Mouse (Mus musculus) midbrain, embryonic 12.5 days (tissue): Measurements from ENCODE around the gene Cbs. TPM values are rescaled to one million over a fixed set of nuclear protein-coding genes. Genes with fewer than 3 reads are reported as not detected.

Experiments
- ATAC-seq: fragments of 200-750 bp; cut with Nextera tagmentation; 2 replicates; pipeline ENCODE4 v1.8.0; 2017; ENCODE audit warnings: low read depth, moderate TSS enrichment, moderate library complexity; ENCODE audit not compliant: low FRiP score
- H3K27ac ChIP-seq: fragments of 300-500 bp; sonication (generic); replicated peaks from 2 replicates; pipeline ENCODE4 v1.5.1; 2016; ENCODE audit warnings: mild to moderate bottlenecking
- H3K27me3 ChIP-seq: fragments of 300-500 bp; sonication (generic); 2 replicates; pipeline ENCODE4 v1.6.1; 2016; ENCODE audit warnings: mild to moderate bottlenecking
- H3K36me3 ChIP-seq: fragments of 300-500 bp; sonication (generic); 2 replicates; pipeline ENCODE4 v1.6.1; 2016
- H3K4me1 ChIP-seq: fragments of 300-500 bp; sonication (generic); 2 replicates; pipeline ENCODE4 v1.6.1; 2016
- H3K4me2 ChIP-seq: fragments of 300-500 bp; sonication (generic); replicated peaks from 2 replicates; pipeline ENCODE4 v1.6.1; 2016; ENCODE audit warnings: mild to moderate bottlenecking, moderate library complexity
- H3K4me3 ChIP-seq: fragments of 300-500 bp; sonication (generic); 2 replicates; pipeline ENCODE4 v1.5.1; 2016; ENCODE audit warnings: mild to moderate bottlenecking
- H3K9ac ChIP-seq: fragments of 300-500 bp; sonication (generic); replicated peaks from 2 replicates; pipeline ENCODE4 v1.6.1; 2016; ENCODE audit warnings: mild to moderate bottlenecking, moderate library complexity
- H3K9me3 ChIP-seq: fragments of 300-500 bp; sonication (generic); 2 replicates; pipeline ENCODE4 v1.6.1; 2016; ENCODE audit warnings: mild to moderate bottlenecking
- WGBS: fragments of 180-500 bp; shearing (Covaris S2); methylation state at CpG from one replicate; pipeline ENCODE4 v1.1.7; 2016; 5-methylcytosine and 5-hydroxymethylcytosine counted together
- polyA plus RNA-seq: library from polyadenylated mRNA; unstranded; fragments of >200 nt; fragmentation: Nextera tagmentation; extraction: Ambion mirVana; gene quantifications from 2 replicates; pipeline ENCODE4 v1.2.1, GENCODE M21; 2016

Gene Cbs
- polyA plus RNA-seq, 1 experiment from 2014 or later, result 1.2 TPM

- Histone ChIP-seq H3K4me1 (peaks cover 20% of the 10 kb centered on the region), H3K4me3 (no peak overlapping the region), H3K27ac (no peak overlapping the region), H3K4me2 (no peak overlapping the region), H3K36me3 (no peaks in the 10 kb centered on the region), H3K9me3 (no peaks in the 10 kb centered on the region), H3K27me3 (no peaks in the 10 kb centered on the region), H3K9ac (no peak overlapping the region)
- 88% methylated on average over 10 of the region's 10 CpGs for WGBS
- no peak for ATAC-seq
Observed at GRCm38 (mm10) chr17:31576394-31577175, 60.5 kb downstream of the Cbs start.

GRCm38 (mm10) chr17:31574662-31575061, 62.4 kb downstream of the Cbs start:
- WGBS, result 88% methylated on average over 7 of the region's 7 CpGs
- H3K9ac ChIP-seq, result no peak overlapping the region
- H3K4me2 ChIP-seq, result no peak overlapping the region
- no peaks in the 10 kb centered on the region for H3K27me3 ChIP-seq
- no peak for ATAC-seq
- H3K4me3 ChIP-seq, result no peak overlapping the region
- H3K4me1 ChIP-seq, result 0 out of 2 replicates have a peak, but pooled peaks cover under 1% of the 10 kb centered on the region
- H3K27ac ChIP-seq, result no peak overlapping the region
- no peaks in the 10 kb centered on the region for H3K36me3 ChIP-seq
- no peaks in the 10 kb centered on the region for H3K9me3 ChIP-seq

GRCm38 (mm10) chr17:31571689-31572088, 65.3 kb downstream of the Cbs start:
- Histone ChIP-seq H3K27ac (no peak overlapping the region), H3K36me3 (no peaks in the 10 kb centered on the region), H3K4me2 (no peak overlapping the region), H3K27me3 (no peaks in the 10 kb centered on the region), H3K4me3 (no peak overlapping the region), H3K4me1 (peaks cover 21% of the 10 kb centered on the region), H3K9ac (no peak overlapping the region), H3K9me3 (no peaks in the 10 kb centered on the region)
- WGBS, result 93% methylated on average over 5 of the region's 5 CpGs
- ATAC-seq, result no peak

- WGBS, result 89% methylated on average over 9 of the region's 9 CpGs
- Histone ChIP-seq H3K9ac (no peak overlapping the region), H3K4me3 (no peak overlapping the region), H3K4me2 (no peak overlapping the region), H3K9me3 (no peaks in the 10 kb centered on the region), H3K4me1 (peaks cover 30% of the 10 kb centered on the region), H3K27me3 (no peaks in the 10 kb centered on the region), H3K36me3 (no peaks in the 10 kb centered on the region), H3K27ac (no peak overlapping the region)
- ATAC-seq, result no peak
Observed at GRCm38 (mm10) chr17:31570321-31570925, 66.6 kb downstream of the Cbs start.

GRCm38 (mm10) chr17:31569756-31570155, 67.3 kb downstream of the Cbs start:
- no peak overlapping the region for H3K27ac ChIP-seq
- H3K9ac ChIP-seq, result no peak overlapping the region
- ATAC-seq, result no peak
- H3K4me3 ChIP-seq, result no peak overlapping the region
- no peaks in the 10 kb centered on the region for H3K36me3 ChIP-seq
- WGBS, result 93% methylated on average over 1 of the region's 1 CpGs
- peaks cover 30% of the 10 kb centered on the region for H3K4me1 ChIP-seq
- H3K27me3 ChIP-seq, result no peaks in the 10 kb centered on the region
- H3K9me3 ChIP-seq, result no peaks in the 10 kb centered on the region
- H3K4me2 ChIP-seq, result no peak overlapping the region

- Histone ChIP-seq H3K27ac (no peak overlapping the region), H3K36me3 (no peaks in the 10 kb centered on the region), H3K4me2 (peak overlapping the region; percentile 75), H3K9ac (peak overlapping the region; percentile 92), H3K4me3 (peak overlapping the region; percentile 78), H3K9me3 (no peaks in the 10 kb centered on the region), H3K27me3 (no peaks in the 10 kb centered on the region), H3K4me1 (peaks cover 37% of the 10 kb centered on the region)
- ATAC-seq, result no peak
- WGBS, result 53% methylated on average over 6 of the region's 6 CpGs
Observed at GRCm38 (mm10) chr17:31566276-31566675, 70.8 kb downstream of the Cbs start.

GRCm38 (mm10) chr17:31565141-31566056, 71.6 kb downstream of the Cbs start:
- Histone ChIP-seq H3K27ac (peak overlapping the region; percentile 98), H3K36me3 (no peaks in the 10 kb centered on the region), H3K4me3 (peak overlapping the region; percentile 78), H3K27me3 (no peaks in the 10 kb centered on the region), H3K4me2 (peak overlapping the region; percentile 75), H3K9ac (peak overlapping the region; percentile 92), H3K9me3 (no peaks in the 10 kb centered on the region), H3K4me1 (peaks cover 37% of the 10 kb centered on the region)
- peak; percentile 60 for ATAC-seq
- under 1% methylated on average over 64 of the region's 88 CpGs for WGBS

GRCm38 (mm10) chr17:31564858-31565140, 72.2 kb downstream of the Cbs start:
- Histone ChIP-seq H3K4me3 (peak overlapping the region; percentile 78), H3K4me2 (peak overlapping the region; percentile 75), H3K36me3 (no peaks in the 10 kb centered on the region), H3K9me3 (no peaks in the 10 kb centered on the region), H3K27ac (peak overlapping the region; percentile 98), H3K4me1 (peaks cover 37% of the 10 kb centered on the region), H3K27me3 (no peaks in the 10 kb centered on the region), H3K9ac (peak overlapping the region; percentile 92)
- 0% methylated on average over 5 of the region's 44 CpGs for WGBS
- no peak for ATAC-seq

GRCm38 (mm10) chr17:31564015-31564857, 72.8 kb downstream of the Cbs start, which contains the start of gene Pknox1:
TSS of gene Pknox1 (plus strand) at chr17:31564734.
- Histone ChIP-seq H3K27me3 (no peaks in the 10 kb centered on the region), H3K4me2 (peak within 1 kb of the TSS; percentile 75), H3K9me3 (no peaks in the 10 kb centered on the region), H3K9ac (peak within 1 kb of the TSS; percentile 92), H3K4me3 (peak within 1 kb of the TSS; percentile 78), H3K4me1 (peaks cover 37% of the 10 kb centered on the region), H3K27ac (peak within 1 kb of the TSS; percentile 98), H3K36me3 (no peaks in the 10 kb centered on the region)
- ATAC-seq, result peak; percentile 94
- WGBS, result under 1% methylated on average over 62 of the region's 72 CpGs

GRCm38 (mm10) chr17:31563632-31564014, 73.4 kb downstream of the Cbs start:
- no peak for ATAC-seq
- H3K27ac ChIP-seq, result peak overlapping the region; percentile 83
- peak overlapping the region; percentile 48; the same call in 1 of the 2 replicates for H3K9ac ChIP-seq
- H3K36me3 ChIP-seq, result no peaks in the 10 kb centered on the region
- peak overlapping the region; percentile 29 for H3K4me3 ChIP-seq
- peaks cover 32% of the 10 kb centered on the region for H3K4me1 ChIP-seq
- H3K4me2 ChIP-seq, result peak overlapping the region; percentile 51
- H3K27me3 ChIP-seq, result no peaks in the 10 kb centered on the region
- H3K9me3 ChIP-seq, result no peaks in the 10 kb centered on the region
- 23% methylated on average over 12 of the region's 12 CpGs for WGBS

- no peaks in the 10 kb centered on the region for H3K27me3 ChIP-seq
- H3K4me1 ChIP-seq, result peaks cover 18% of the 10 kb centered on the region
- no peak overlapping the region for H3K4me3 ChIP-seq
- 91% methylated on average over 11 of the region's 11 CpGs for WGBS
- ATAC-seq, result no peak
- no peak overlapping the region for H3K27ac ChIP-seq
- no peak overlapping the region for H3K4me2 ChIP-seq
- H3K9ac ChIP-seq, result no peak overlapping the region
- no peaks in the 10 kb centered on the region for H3K9me3 ChIP-seq
- no peaks in the 10 kb centered on the region for H3K36me3 ChIP-seq
Observed at GRCm38 (mm10) chr17:31559021-31559789, 77.8 kb downstream of the Cbs start.
